Mouse (Mus musculus): ENCODE measurements at regions not wholly inside any gene's neighbourhood (a gene's known extent, or its start where the extent isn't known, plus 50 kb on each side); places are given as distances from the start of the nearest gene placed in this dataset.

DNA sequence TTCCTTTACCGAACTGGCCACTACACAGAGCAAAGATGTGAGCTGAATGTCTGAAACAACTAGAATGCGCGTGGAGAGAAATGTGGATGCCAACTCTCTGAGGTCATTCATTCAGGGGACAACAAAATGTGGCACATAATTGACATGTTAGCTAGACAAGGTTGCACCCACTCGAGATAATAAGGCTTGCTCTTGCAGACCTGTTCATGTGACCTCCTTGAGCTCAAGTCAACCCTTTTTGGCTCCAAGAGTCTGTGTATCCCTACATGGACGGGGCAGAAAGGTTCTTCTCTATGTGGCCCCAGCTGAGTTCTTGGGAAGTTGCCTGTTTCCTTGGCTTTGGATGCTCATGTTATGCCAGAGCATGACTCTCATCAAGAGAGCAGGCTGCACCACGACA, 383.0 kb upstream of the Mgmt start:
- TF ChIP-seq USF1 (IDR thresholded peaks at IDR 0.05; ENCODE audit: low read depth) (no peak), POLR2AphosphoS2 (IDR thresholded peaks at IDR 0.05; ENCODE audit: insufficient read length, low read depth) (no peak), MAX (IDR thresholded peaks at IDR 0.05; ENCODE audit: low read depth) (no peak), SRF (IDR thresholded peaks at IDR 0.05; ENCODE audit: control insufficient read depth, insufficient read length, low read depth) (no peak), E2F4 (IDR thresholded peaks at IDR 0.05; ENCODE audit: insufficient read depth) (no peak), POLR2A (IDR thresholded peaks at IDR 0.05; ENCODE audit: insufficient read length, low read depth) (no peak), TCF12 (IDR thresholded peaks at IDR 0.05; ENCODE audit: insufficient read depth, poor library complexity, severe bottlenecking) (no peak), CEBPB (IDR thresholded peaks at IDR 0.05; ENCODE audit: insufficient read depth, poor library complexity, severe bottlenecking) (no peak), MYOD1 (IDR thresholded peaks at IDR 0.05; ENCODE audit: control insufficient read depth in 1 of 3, insufficient read length in 2 of 3, low read depth in 2 of 3) (no peak), MYOG (IDR thresholded peaks at IDR 0.05; ENCODE audit: control insufficient read depth in 1 of 3, insufficient read depth in 1 of 3, insufficient read length in 2 of 3, low read depth in 2 of 3) (no peak), REST (IDR thresholded peaks at IDR 0.05; ENCODE audit: insufficient read depth, insufficient read length) (no peak), TCF3 (IDR thresholded peaks at IDR 0.05; ENCODE audit: insufficient read length, low read depth) (no peak)

All from myocyte (in vitro differentiated cells).